Mouse (Mus musculus) lung, embryonic 15.5 days (tissue): ENCODE measurements at regions not wholly inside any gene's neighbourhood (a gene's known extent, or its start where the extent isn't known, plus 50 kb on each side); places are given as distances from the start of the nearest gene placed in this dataset.

Experiments
- ATAC-seq: fragments of 200-750 bp; cut with Nextera tagmentation; 2 replicates; pipeline ENCODE4 v1.8.0; 2017; ENCODE audit warnings: moderate number of reproducible peaks, borderline replicate concordance; ENCODE audit not compliant: low FRiP score, low TSS enrichment; ENCODE audit errors: extremely low read depth
- H3K27ac ChIP-seq: fragments of 300-500 bp; sonication (generic); 2 replicates; pipeline ENCODE4 v1.5.1; 2015; ENCODE audit warnings: moderate library complexity, mild to moderate bottlenecking, inconsistent platforms
- H3K27me3 ChIP-seq: fragments of 300-500 bp; sonication (generic); 2 replicates; pipeline ENCODE4 v1.6.1; 2015; ENCODE audit warnings: inconsistent platforms
- H3K36me3 ChIP-seq: fragments of 300-500 bp; sonication (generic); 2 replicates; pipeline ENCODE4 v1.6.1; 2015; ENCODE audit warnings: inconsistent platforms
- H3K4me1 ChIP-seq: fragments of 300-500 bp; sonication (generic); 2 replicates; pipeline ENCODE4 v1.6.1; 2015; ENCODE audit warnings: inconsistent platforms
- H3K4me2 ChIP-seq: fragments of 300-500 bp; sonication (generic); 2 replicates; pipeline ENCODE4 v1.6.1; 2015; ENCODE audit warnings: inconsistent platforms, mild to moderate bottlenecking, moderate library complexity
- H3K4me3 ChIP-seq: fragments of 300-500 bp; sonication (generic); 2 replicates; pipeline ENCODE4 v1.5.1; 2015; ENCODE audit warnings: mild to moderate bottlenecking, inconsistent platforms
- H3K9ac ChIP-seq: fragments of 300-500 bp; sonication (generic); 2 replicates; pipeline ENCODE4 v1.6.1; 2015; ENCODE audit warnings: inconsistent platforms
- H3K9me3 ChIP-seq: fragments of 300-500 bp; sonication (generic); 2 replicates; pipeline ENCODE4 v1.6.1; 2016; ENCODE audit warnings: inconsistent platforms
- WGBS: fragments of 180-500 bp; shearing (Covaris S2); methylation state at CpG from one replicate; pipeline ENCODE4 v1.1.7; 2015; 5-methylcytosine and 5-hydroxymethylcytosine counted together

GRCm38 (mm10) chr5:83091483-83091882, 263.5 kb downstream of the Tecrl start:
- no peaks in the 10 kb centered on the region for H3K9me3 ChIP-seq
- no peaks in the 10 kb centered on the region for H3K4me1 ChIP-seq
- no peaks in the 10 kb centered on the region for H3K36me3 ChIP-seq
- no peak overlapping the region for H3K9ac ChIP-seq
- no peak overlapping the region for H3K4me2 ChIP-seq
- 80% methylated on average over 1 of the region's 1 CpGs for WGBS
- H3K27me3 ChIP-seq = no peaks in the 10 kb centered on the region
- H3K4me3 ChIP-seq = no peak overlapping the region
- no peak for ATAC-seq
- H3K27ac ChIP-seq = no peak overlapping the region

GRCm38 (mm10) chr5:83054819-83055218, 300.2 kb downstream of the Tecrl start:
- H3K27ac ChIP-seq = no peak overlapping the region
- H3K4me2 ChIP-seq = no peak overlapping the region
- no peaks in the 10 kb centered on the region for H3K27me3 ChIP-seq
- 78% methylated on average over 3 of the region's 3 CpGs for WGBS
- H3K9ac ChIP-seq = no peak overlapping the region
- H3K4me3 ChIP-seq = no peak overlapping the region
- no peaks in the 10 kb centered on the region for H3K4me1 ChIP-seq
- H3K9me3 ChIP-seq = no peaks in the 10 kb centered on the region
- ATAC-seq = no peak
- no peaks in the 10 kb centered on the region for H3K36me3 ChIP-seq

DNA sequence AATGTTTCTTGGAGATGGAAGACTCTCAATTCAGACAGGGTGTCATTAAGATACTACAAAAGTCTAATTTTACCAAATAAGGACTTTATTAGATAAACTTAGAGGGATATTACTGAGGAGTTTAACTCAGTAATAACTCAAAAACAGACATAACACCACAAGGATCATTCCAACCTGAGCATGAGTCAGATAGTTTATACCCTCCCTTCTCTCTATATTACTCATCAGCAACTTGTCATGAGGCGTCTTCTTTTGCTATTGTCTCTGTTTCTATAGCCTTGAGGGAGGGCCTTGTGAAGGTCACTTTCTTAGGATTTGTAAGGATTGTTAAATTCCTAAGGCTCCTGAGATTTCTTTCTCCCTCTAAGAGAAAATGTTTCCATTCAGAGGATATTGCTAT, 307.8 kb downstream of the Tecrl start:
- H3K27ac ChIP-seq = no peak overlapping the region
- H3K36me3 ChIP-seq = no peaks in the 10 kb centered on the region
- H3K4me1 ChIP-seq = no peaks in the 10 kb centered on the region
- no peak overlapping the region for H3K9ac ChIP-seq
- no peak overlapping the region for H3K4me3 ChIP-seq
- no peak for ATAC-seq
- H3K9me3 ChIP-seq = no peaks in the 10 kb centered on the region
- 85% methylated on average over 1 of the region's 1 CpGs for WGBS
- H3K4me2 ChIP-seq = no peak overlapping the region
- H3K27me3 ChIP-seq = no peaks in the 10 kb centered on the region

DNA sequence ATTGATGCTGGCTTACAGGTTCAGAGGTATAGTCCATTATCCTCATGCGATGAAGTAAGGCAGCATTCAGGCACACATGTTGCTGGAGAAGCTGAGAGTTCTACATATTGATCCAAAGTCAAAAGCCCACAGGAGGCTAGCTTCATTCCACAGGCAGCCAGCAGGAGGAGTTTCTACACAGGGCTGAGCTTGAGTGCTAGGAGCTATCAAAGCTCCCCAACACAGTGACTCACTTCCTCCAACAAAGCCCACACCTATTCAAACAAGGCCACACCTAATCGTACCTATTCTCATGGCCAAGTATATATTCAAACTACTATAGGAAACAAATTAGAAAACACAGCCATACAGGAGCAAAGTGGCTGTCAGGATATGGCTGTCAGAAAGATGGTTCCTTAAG, 325.3 kb downstream of the Tecrl start:
- Histone ChIP-seq H3K4me2 (no peak overlapping the region), H3K9me3 (no peaks in the 10 kb centered on the region), H3K4me3 (no peak overlapping the region), H3K27me3 (no peaks in the 10 kb centered on the region), H3K9ac (no peak overlapping the region), H3K36me3 (no peaks in the 10 kb centered on the region), H3K27ac (no peak overlapping the region), H3K4me1 (no peaks in the 10 kb centered on the region)
- ATAC-seq = no peak
- WGBS = 78% methylated on average over 2 of the region's 2 CpGs

DNA sequence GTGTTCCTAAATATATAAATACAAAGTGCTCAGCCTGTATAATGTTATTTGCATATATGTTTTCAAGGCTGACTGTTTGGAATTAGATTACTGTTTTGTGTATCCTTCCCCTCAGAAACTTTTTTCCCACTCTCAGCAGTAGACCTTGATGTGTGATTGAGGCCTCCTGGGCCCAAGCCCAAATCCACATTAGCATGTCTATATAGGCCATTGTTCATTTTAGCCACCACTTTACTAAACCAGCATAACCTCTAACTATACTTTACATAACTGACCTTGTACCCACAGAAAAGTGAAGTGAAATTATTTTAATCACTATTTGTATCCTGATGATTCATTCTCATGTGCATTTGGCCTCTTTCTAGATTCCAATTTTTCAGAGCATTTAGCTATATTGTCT, 349.0 kb downstream of the Tecrl start:
- Histone ChIP-seq H3K4me1 (no peaks in the 10 kb centered on the region), H3K36me3 (no peaks in the 10 kb centered on the region), H3K4me3 (no peak overlapping the region), H3K4me2 (no peak overlapping the region), H3K9ac (no peak overlapping the region), H3K27me3 (no peaks in the 10 kb centered on the region), H3K9me3 (no peaks in the 10 kb centered on the region), H3K27ac (no peak overlapping the region)
- no peak for ATAC-seq

DNA sequence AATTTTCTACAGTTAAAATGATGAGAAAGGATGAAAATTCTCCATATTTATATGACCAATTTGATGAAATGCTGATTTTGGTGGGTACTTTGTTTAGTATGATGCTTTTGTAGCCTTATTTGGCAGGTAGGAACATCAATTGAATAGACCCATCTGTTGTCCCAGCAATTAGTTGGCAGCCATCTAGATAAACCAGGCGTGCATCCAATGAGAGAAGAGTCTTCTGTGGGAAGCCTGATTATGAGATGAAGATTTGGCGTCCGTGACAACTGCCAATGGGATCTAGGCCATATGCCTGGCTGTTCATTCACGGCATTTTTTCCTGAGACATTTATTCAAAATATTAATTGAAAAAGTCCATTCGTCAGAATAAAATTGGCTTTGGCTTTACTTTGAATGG, 365.9 kb downstream of the Tecrl start:
- 44% methylated on average over 5 of the region's 5 CpGs for WGBS

DNA sequence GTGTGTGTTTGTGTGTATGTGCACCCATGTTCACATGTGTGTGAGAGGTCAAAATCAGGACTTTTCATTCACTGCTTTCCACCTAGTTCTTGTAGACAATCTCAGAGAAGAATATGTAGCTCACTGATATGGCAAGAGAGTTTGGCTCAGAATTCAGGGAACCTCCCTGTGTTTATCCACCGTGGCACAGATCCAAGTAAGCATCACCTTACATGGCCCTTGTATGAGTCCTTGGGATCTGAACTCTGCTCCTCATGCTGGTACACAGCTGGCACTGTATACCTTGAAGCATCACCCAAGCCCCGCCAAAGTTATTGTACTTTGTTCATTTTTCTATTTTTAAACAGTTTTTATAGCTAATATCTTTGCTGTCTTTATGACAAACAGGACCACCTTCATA, 385.7 kb downstream of the Tecrl start:
- no peaks in the 10 kb centered on the region for H3K4me1 ChIP-seq
- H3K9me3 ChIP-seq = no peaks in the 10 kb centered on the region
- H3K9ac ChIP-seq = no peak overlapping the region
- 67% methylated on average over 2 of the region's 2 CpGs for WGBS
- H3K4me2 ChIP-seq = no peak overlapping the region
- H3K36me3 ChIP-seq = no peaks in the 10 kb centered on the region
- ATAC-seq = no peak
- H3K27me3 ChIP-seq = no peaks in the 10 kb centered on the region
- no peak overlapping the region for H3K27ac ChIP-seq
- no peak overlapping the region for H3K4me3 ChIP-seq

More for the DNA sequence above, 365.9 kb downstream of the Tecrl start:
- Histone ChIP-seq H3K27me3 (no peaks in the 10 kb centered on the region), H3K4me2 (no peak overlapping the region), H3K9ac (no peak overlapping the region), H3K9me3 (no peaks in the 10 kb centered on the region), H3K4me1 (no peaks in the 10 kb centered on the region), H3K4me3 (no peak overlapping the region), H3K36me3 (no peaks in the 10 kb centered on the region), H3K27ac (no peak overlapping the region)
- no peak for ATAC-seq

- H3K9me3 ChIP-seq = no peaks in the 10 kb centered on the region
- ATAC-seq = peak; percentile 65; the same call in 1 of the 2 replicates
- no peaks in the 10 kb centered on the region for H3K27me3 ChIP-seq
- no peak overlapping the region for H3K4me2 ChIP-seq
- 46% methylated on average over 3 of the region's 3 CpGs for WGBS
- H3K9ac ChIP-seq = no peak overlapping the region
- no peaks in the 10 kb centered on the region for H3K36me3 ChIP-seq
- H3K4me1 ChIP-seq = no peaks in the 10 kb centered on the region
- no peak overlapping the region for H3K27ac ChIP-seq
- no peak overlapping the region for H3K4me3 ChIP-seq
These were observed 388.2 kb downstream of the Tecrl start for GRCm38 (mm10) chr5:82966824-82967223.

- no peaks in the 10 kb centered on the region for H3K27me3 ChIP-seq
- 28% methylated on average over 5 of the region's 5 CpGs for WGBS
- no peaks in the 10 kb centered on the region for H3K36me3 ChIP-seq
- H3K9me3 ChIP-seq = no peaks in the 10 kb centered on the region
- no peak overlapping the region for H3K4me3 ChIP-seq
- H3K27ac ChIP-seq = no peak overlapping the region
- peak; percentile 85; the same call in 1 of the 2 replicates for ATAC-seq
- no peak overlapping the region for H3K9ac ChIP-seq
- no peaks in the 10 kb centered on the region for H3K4me1 ChIP-seq
- H3K4me2 ChIP-seq = no peak overlapping the region
These were observed 388.8 kb downstream of the Tecrl start for GRCm38 (mm10) chr5:82966180-82966579.

- no peak for ATAC-seq
- no peaks in the 10 kb centered on the region for H3K9me3 ChIP-seq
- no peak overlapping the region for H3K27ac ChIP-seq
- no peak overlapping the region for H3K4me3 ChIP-seq
- no peaks in the 10 kb centered on the region for H3K4me1 ChIP-seq
- WGBS = 63% methylated on average over 3 of the region's 3 CpGs
- no peak overlapping the region for H3K4me2 ChIP-seq
- H3K36me3 ChIP-seq = no peaks in the 10 kb centered on the region
- no peak overlapping the region for H3K9ac ChIP-seq
- no peaks in the 10 kb centered on the region for H3K27me3 ChIP-seq
These were observed 390.5 kb downstream of the Tecrl start for GRCm38 (mm10) chr5:82964513-82964912.

- no peak for ATAC-seq
- WGBS = 77% methylated on average over 3 of the region's 3 CpGs
- Histone ChIP-seq H3K27ac (no peak overlapping the region), H3K4me1 (no peaks in the 10 kb centered on the region), H3K4me3 (no peak overlapping the region), H3K36me3 (no peaks in the 10 kb centered on the region), H3K4me2 (no peak overlapping the region), H3K9me3 (no peaks in the 10 kb centered on the region), H3K9ac (no peak overlapping the region), H3K27me3 (no peaks in the 10 kb centered on the region)
These were observed 399.0 kb downstream of the Tecrl start for GRCm38 (mm10) chr5:82956012-82956411.

- Histone ChIP-seq H3K4me2 (no peak overlapping the region), H3K9me3 (no peaks in the 10 kb centered on the region), H3K4me3 (no peak overlapping the region), H3K27ac (no peak overlapping the region), H3K36me3 (no peaks in the 10 kb centered on the region), H3K9ac (no peak overlapping the region), H3K4me1 (no peaks in the 10 kb centered on the region), H3K27me3 (no peaks in the 10 kb centered on the region)
- WGBS = 63% methylated on average over 1 of the region's 1 CpGs
- no peak for ATAC-seq
These were observed 407.9 kb downstream of the Tecrl start for GRCm38 (mm10) chr5:82947060-82947459.

DNA sequence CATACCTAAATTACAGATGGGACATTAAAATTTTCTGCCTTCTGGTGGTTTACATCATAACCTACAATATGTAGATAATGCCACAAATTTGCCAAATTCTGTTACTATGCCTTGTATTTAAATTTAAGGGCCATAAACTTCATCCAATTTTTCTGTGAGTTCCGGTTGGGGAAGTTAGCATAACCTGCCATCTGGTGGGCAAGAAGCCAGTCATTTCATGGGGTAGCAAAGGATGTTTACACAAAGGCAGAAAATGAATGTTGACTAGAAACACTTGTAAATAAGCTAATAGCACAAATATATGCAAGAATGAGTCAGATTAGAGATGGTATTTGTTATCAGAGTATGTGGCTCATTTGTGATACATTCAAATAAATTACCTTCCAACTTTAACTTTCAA, 415.2 kb downstream of the Tecrl start:
- Histone ChIP-seq H3K4me2 (no peak overlapping the region), H3K27me3 (no peaks in the 10 kb centered on the region), H3K27ac (no peak overlapping the region), H3K36me3 (no peaks in the 10 kb centered on the region), H3K4me3 (no peak overlapping the region), H3K9me3 (no peaks in the 10 kb centered on the region), H3K4me1 (no peaks in the 10 kb centered on the region), H3K9ac (no peak overlapping the region)
- 55% methylated on average over 1 of the region's 1 CpGs for WGBS
- no peak for ATAC-seq
